Mouse (Mus musculus): ENCODE results near the gene Arfgef2. TPM values are rescaled to one million over a fixed set of nuclear protein-coding genes. Genes with fewer than 3 reads are reported as not detected.

The Arfgef2 gene
- polyA plus RNA-seq, 1 experiment from 2014 or later, result 4.4 TPM

GRCm38 (mm10) chr2:166834091-166834490 lies 28.7 kb downstream of the Arfgef2 start:
- no peaks in the 10 kb centered on the region for H3K4me1 ChIP-seq (ENCODE audit: control insufficient read depth, insufficient read depth, low read length)
- WGBS, result 82% methylated on average over 2 of the region's 2 CpGs
- H3K4me3 ChIP-seq (ENCODE audit: low read depth, low read length), result no peak overlapping the region
- H3K9me3 ChIP-seq (ENCODE audit: control insufficient read depth, low read length), result no peaks in the 10 kb centered on the region
- H3K9ac ChIP-seq (ENCODE audit: low read length), result no peak overlapping the region
- H3K27ac ChIP-seq (ENCODE audit: low read depth, low read length), result no peak overlapping the region
- DNase-seq (ENCODE audit: low spot score, missing footprints), result no peak
- no peak overlapping the region for H3K4me2 ChIP-seq
- H3K36me3 ChIP-seq (ENCODE audit: control insufficient read depth, insufficient read depth, low read length), result no peaks in the 10 kb centered on the region
- H3K27me3 ChIP-seq (ENCODE audit: control insufficient read depth, insufficient read depth, low read length), result no peaks in the 10 kb centered on the region
- ATAC-seq (ENCODE audit: low FRiP score), result no peak

GRCm38 (mm10) chr2:166834796-166835195 lies 29.4 kb downstream of the Arfgef2 start:
- no peak overlapping the region for H3K4me2 ChIP-seq
- no peaks in the 10 kb centered on the region for H3K36me3 ChIP-seq (ENCODE audit: control insufficient read depth, insufficient read depth, low read length)
- H3K27ac ChIP-seq (ENCODE audit: low read depth, low read length), result no peak overlapping the region
- H3K4me1 ChIP-seq (ENCODE audit: control insufficient read depth, insufficient read depth, low read length), result no peaks in the 10 kb centered on the region
- 87% methylated on average over 4 of the region's 4 CpGs for WGBS
- no peak overlapping the region for H3K9ac ChIP-seq (ENCODE audit: low read length)
- H3K4me3 ChIP-seq (ENCODE audit: low read depth, low read length), result no peak overlapping the region
- no peaks in the 10 kb centered on the region for H3K27me3 ChIP-seq (ENCODE audit: control insufficient read depth, insufficient read depth, low read length)
- ATAC-seq (ENCODE audit: low FRiP score) (no peak), DNase-seq (ENCODE audit: low spot score, missing footprints) (no peak)
- H3K9me3 ChIP-seq (ENCODE audit: control insufficient read depth, low read length), result no peaks in the 10 kb centered on the region

- Histone ChIP-seq H3K27me3 (ENCODE audit: control insufficient read depth, insufficient read depth, low read length) (no peaks in the 10 kb centered on the region), H3K4me1 (ENCODE audit: control insufficient read depth, insufficient read depth, low read length) (no peaks in the 10 kb centered on the region), H3K4me2 (no peak overlapping the region), H3K9me3 (ENCODE audit: control insufficient read depth, low read length) (no peaks in the 10 kb centered on the region), H3K9ac (ENCODE audit: low read length) (no peak overlapping the region), H3K36me3 (ENCODE audit: control insufficient read depth, insufficient read depth, low read length) (no peaks in the 10 kb centered on the region), H3K27ac (ENCODE audit: low read depth, low read length) (no peak overlapping the region), H3K4me3 (ENCODE audit: low read depth, low read length) (no peak overlapping the region)
- DNase-seq (ENCODE audit: low spot score, missing footprints) (no peak), ATAC-seq (ENCODE audit: low FRiP score) (no peak)
- WGBS, result 87% methylated on average over 5 of the region's 5 CpGs
Observed at GRCm38 (mm10) chr2:166835581-166835980, 30.2 kb downstream of the Arfgef2 start.

GRCm38 (mm10) chr2:166841813-166842212 lies 36.4 kb downstream of the Arfgef2 start:
- WGBS, result 91% methylated on average over 4 of the region's 4 CpGs

GRCm38 (mm10) chr2:166850691-166851090 lies 45.3 kb downstream of the Arfgef2 start:
- Histone ChIP-seq H3K4me1 (ENCODE audit: control insufficient read depth, insufficient read depth, low read length) (no peaks in the 10 kb centered on the region), H3K4me2 (no peak overlapping the region), H3K36me3 (ENCODE audit: control insufficient read depth, insufficient read depth, low read length) (peaks cover 8% of the 10 kb centered on the region; the same call in 1 of the 2 replicates), H3K9ac (ENCODE audit: low read length) (no peak overlapping the region), H3K27me3 (ENCODE audit: control insufficient read depth, insufficient read depth, low read length) (no peaks in the 10 kb centered on the region), H3K4me3 (ENCODE audit: low read depth, low read length) (no peak overlapping the region), H3K9me3 (ENCODE audit: control insufficient read depth, low read length) (no peaks in the 10 kb centered on the region), H3K27ac (ENCODE audit: low read depth, low read length) (no peak overlapping the region)
- ATAC-seq (ENCODE audit: low FRiP score) (no peak), DNase-seq (ENCODE audit: low spot score, missing footprints) (no peak)
- WGBS, result 88% methylated on average over 11 of the region's 11 CpGs

More at GRCm38 (mm10) chr2:166841813-166842212, 36.4 kb downstream of the Arfgef2 start:
- H3K4me2 ChIP-seq, result no peak overlapping the region
- no peak overlapping the region for H3K4me3 ChIP-seq (ENCODE audit: low read depth, low read length)
- no peaks in the 10 kb centered on the region for H3K9me3 ChIP-seq (ENCODE audit: control insufficient read depth, low read length)
- DNase-seq (ENCODE audit: low spot score, missing footprints) (no peak), ATAC-seq (ENCODE audit: low FRiP score) (no peak)
- no peak overlapping the region for H3K27ac ChIP-seq (ENCODE audit: low read depth, low read length)
- no peaks in the 10 kb centered on the region for H3K4me1 ChIP-seq (ENCODE audit: control insufficient read depth, insufficient read depth, low read length)
- H3K27me3 ChIP-seq (ENCODE audit: control insufficient read depth, insufficient read depth, low read length), result no peaks in the 10 kb centered on the region
- H3K36me3 ChIP-seq (ENCODE audit: control insufficient read depth, insufficient read depth, low read length), result no peaks in the 10 kb centered on the region; the same call in 1 of the 2 replicates
- H3K9ac ChIP-seq (ENCODE audit: low read length), result no peak overlapping the region

GRCm38 (mm10) chr2:166852270-166852669 lies 46.9 kb downstream of the Arfgef2 start:
- H3K36me3 ChIP-seq (ENCODE audit: control insufficient read depth, insufficient read depth, low read length), result peaks cover 8% of the 10 kb centered on the region; the same call in 1 of the 2 replicates
- no peak overlapping the region for H3K9ac ChIP-seq (ENCODE audit: low read length)
- H3K27ac ChIP-seq (ENCODE audit: low read depth, low read length), result no peak overlapping the region
- H3K4me3 ChIP-seq (ENCODE audit: low read depth, low read length), result no peak overlapping the region
- H3K4me2 ChIP-seq, result no peak overlapping the region
- no peaks in the 10 kb centered on the region for H3K27me3 ChIP-seq (ENCODE audit: control insufficient read depth, insufficient read depth, low read length)
- H3K9me3 ChIP-seq (ENCODE audit: control insufficient read depth, low read length), result no peaks in the 10 kb centered on the region
- no peaks in the 10 kb centered on the region for H3K4me1 ChIP-seq (ENCODE audit: control insufficient read depth, insufficient read depth, low read length)
- ATAC-seq (ENCODE audit: low FRiP score) (no peak), DNase-seq (ENCODE audit: low spot score, missing footprints) (no peak)
- WGBS, result 91% methylated on average over 7 of the region's 7 CpGs

GRCm38 (mm10) chr2:166855771-166856170 lies 50.4 kb downstream of the Arfgef2 start:
- Histone ChIP-seq H3K9ac (ENCODE audit: low read length) (no peak overlapping the region), H3K36me3 (ENCODE audit: control insufficient read depth, insufficient read depth, low read length) (peaks cover 13% of the 10 kb centered on the region; the same call in 1 of the 2 replicates), H3K27ac (ENCODE audit: low read depth, low read length) (no peak overlapping the region), H3K4me1 (ENCODE audit: control insufficient read depth, insufficient read depth, low read length) (no peaks in the 10 kb centered on the region), H3K9me3 (ENCODE audit: control insufficient read depth, low read length) (no peaks in the 10 kb centered on the region), H3K4me3 (ENCODE audit: low read depth, low read length) (no peak overlapping the region), H3K4me2 (no peak overlapping the region), H3K27me3 (ENCODE audit: control insufficient read depth, insufficient read depth, low read length) (no peaks in the 10 kb centered on the region)
- WGBS, result 93% methylated on average over 8 of the region's 8 CpGs
- DNase-seq (ENCODE audit: low spot score, missing footprints) (no peak), ATAC-seq (ENCODE audit: low FRiP score) (no peak)

GRCm38 (mm10) chr2:166856366-166856765 lies 51.0 kb downstream of the Arfgef2 start:
- Histone ChIP-seq H3K36me3 (ENCODE audit: control insufficient read depth, insufficient read depth, low read length) (peaks cover 13% of the 10 kb centered on the region; the same call in 1 of the 2 replicates), H3K4me3 (ENCODE audit: low read depth, low read length) (no peak overlapping the region), H3K27ac (ENCODE audit: low read depth, low read length) (no peak overlapping the region), H3K9ac (ENCODE audit: low read length) (no peak overlapping the region), H3K4me2 (no peak overlapping the region), H3K9me3 (ENCODE audit: control insufficient read depth, low read length) (no peaks in the 10 kb centered on the region), H3K27me3 (ENCODE audit: control insufficient read depth, insufficient read depth, low read length) (no peaks in the 10 kb centered on the region), H3K4me1 (ENCODE audit: control insufficient read depth, insufficient read depth, low read length) (no peaks in the 10 kb centered on the region)
- no peak for DNase-seq (ENCODE audit: low spot score, missing footprints)
- WGBS, result 88% methylated on average over 6 of the region's 6 CpGs
- no peak for ATAC-seq (ENCODE audit: low FRiP score)

GRCm38 (mm10) chr2:166857118-166857517 lies 51.7 kb downstream of the Arfgef2 start:
- Histone ChIP-seq H3K27ac (ENCODE audit: low read depth, low read length) (no peak overlapping the region), H3K9me3 (ENCODE audit: control insufficient read depth, low read length) (no peaks in the 10 kb centered on the region), H3K4me2 (no peak overlapping the region), H3K36me3 (ENCODE audit: control insufficient read depth, insufficient read depth, low read length) (peaks cover 14% of the 10 kb centered on the region; the same call in 1 of the 2 replicates), H3K9ac (ENCODE audit: low read length) (no peak overlapping the region), H3K4me3 (ENCODE audit: low read depth, low read length) (no peak overlapping the region), H3K4me1 (ENCODE audit: control insufficient read depth, insufficient read depth, low read length) (no peaks in the 10 kb centered on the region), H3K27me3 (ENCODE audit: control insufficient read depth, insufficient read depth, low read length) (no peaks in the 10 kb centered on the region)
- 91% methylated on average over 2 of the region's 2 CpGs for WGBS
- ATAC-seq (ENCODE audit: low FRiP score), result no peak
- DNase-seq (ENCODE audit: low spot score, missing footprints), result no peak

Measured in midbrain, embryonic 11.5 days (tissue).